Mouse (Mus musculus): Measurements from ENCODE around the gene Lix1l. TPM values are rescaled to one million over a fixed set of nuclear protein-coding genes. Genes with fewer than 3 reads are reported as not detected.

The Lix1l gene
- polyA plus RNA-seq, 1 experiment: 30.2 TPM

GRCm38 (mm10) chr3:96569966-96570605, 30.9 kb upstream of the Lix1l start:
- Histone ChIP-seq H3K27me3 (ENCODE audit: control insufficient read depth, insufficient read depth, insufficient read length) (no peaks in the 10 kb centered on the region), H3ac (ENCODE audit: control insufficient read depth, insufficient read length) (no peak overlapping the region), H3K79me2 (ENCODE audit: control insufficient read depth, insufficient read depth) (no peaks in the 10 kb centered on the region), H3K4me2 (ENCODE audit: low read depth) (no peak overlapping the region), H3K36me3 (ENCODE audit: control insufficient read depth, insufficient read depth) (no peaks in the 10 kb centered on the region), H3K4me3 (no peak overlapping the region)
- TF ChIP-seq CEBPB (IDR thresholded peaks at IDR 0.05; ENCODE audit: insufficient read depth, poor library complexity, severe bottlenecking) (no peak), POLR2A (IDR thresholded peaks at IDR 0.05; ENCODE audit: insufficient read length, low read depth) (no peak), POLR2AphosphoS2 (IDR thresholded peaks at IDR 0.05; ENCODE audit: insufficient read length, low read depth) (no peak), USF1 (IDR thresholded peaks at IDR 0.05; ENCODE audit: low read depth) (no peak), E2F4 (IDR thresholded peaks at IDR 0.05; ENCODE audit: insufficient read depth) (no peak), TCF12 (IDR thresholded peaks at IDR 0.05; ENCODE audit: insufficient read depth, poor library complexity, severe bottlenecking) (no peak), MYOG (IDR thresholded peaks at IDR 0.05; ENCODE audit: control insufficient read depth in 1 of 3, insufficient read depth in 1 of 3, insufficient read length in 2 of 3, low read depth in 2 of 3) (no peak), MYOD1 (IDR thresholded peaks at IDR 0.05; ENCODE audit: control insufficient read depth in 1 of 3, insufficient read length in 2 of 3, low read depth in 2 of 3) (no peak), SRF (IDR thresholded peaks at IDR 0.05; ENCODE audit: control insufficient read depth, insufficient read length, low read depth) (no peak), TCF3 (IDR thresholded peaks at IDR 0.05; ENCODE audit: insufficient read length, low read depth) (no peak)

GRCm38 (mm10) chr3:96570643-96571042, 30.3 kb upstream of the Lix1l start:
- H3K4me3 ChIP-seq: no peak overlapping the region
- H3K79me2 ChIP-seq (ENCODE audit: control insufficient read depth, insufficient read depth): no peaks in the 10 kb centered on the region
- no peak overlapping the region for H3K4me2 ChIP-seq (ENCODE audit: low read depth)
- H3K27me3 ChIP-seq (ENCODE audit: control insufficient read depth, insufficient read depth, insufficient read length): no peaks in the 10 kb centered on the region
- H3K36me3 ChIP-seq (ENCODE audit: control insufficient read depth, insufficient read depth): no peaks in the 10 kb centered on the region
- H3ac ChIP-seq (ENCODE audit: control insufficient read depth, insufficient read length): no peak overlapping the region
- no peak for TF ChIP-seq SRF (IDR thresholded peaks at IDR 0.05; ENCODE audit: control insufficient read depth, insufficient read length, low read depth)
- no peak for TF ChIP-seq REST (IDR thresholded peaks at IDR 0.05; ENCODE audit: insufficient read depth, insufficient read length)
- TF ChIP-seq POLR2A (IDR thresholded peaks at IDR 0.05; ENCODE audit: insufficient read length, low read depth): no peak
- no peak for TF ChIP-seq TCF12 (IDR thresholded peaks at IDR 0.05; ENCODE audit: insufficient read depth, poor library complexity, severe bottlenecking)
- TF ChIP-seq MYOD1 (IDR thresholded peaks at IDR 0.05; ENCODE audit: control insufficient read depth in 1 of 3, insufficient read length in 2 of 3, low read depth in 2 of 3): no peak
- no peak for TF ChIP-seq MYOG (IDR thresholded peaks at IDR 0.05; ENCODE audit: control insufficient read depth in 1 of 3, insufficient read depth in 1 of 3, insufficient read length in 2 of 3, low read depth in 2 of 3)
- TF ChIP-seq TCF3 (IDR thresholded peaks at IDR 0.05; ENCODE audit: insufficient read length, low read depth): no peak
- no peak for TF ChIP-seq MAX (IDR thresholded peaks at IDR 0.05; ENCODE audit: low read depth)
- TF ChIP-seq E2F4 (IDR thresholded peaks at IDR 0.05; ENCODE audit: insufficient read depth): no peak
- no peak for TF ChIP-seq USF1 (IDR thresholded peaks at IDR 0.05; ENCODE audit: low read depth)
- TF ChIP-seq POLR2AphosphoS2 (IDR thresholded peaks at IDR 0.05; ENCODE audit: insufficient read length, low read depth): no peak

GRCm38 (mm10) chr3:96571336-96571735, 29.6 kb upstream of the Lix1l start:
- no peak for TF ChIP-seq SRF (IDR thresholded peaks at IDR 0.05; ENCODE audit: control insufficient read depth, insufficient read length, low read depth)
- TF ChIP-seq REST (IDR thresholded peaks at IDR 0.05; ENCODE audit: insufficient read depth, insufficient read length): no peak
- TF ChIP-seq POLR2AphosphoS2 (IDR thresholded peaks at IDR 0.05; ENCODE audit: insufficient read length, low read depth): no peak
- no peak for TF ChIP-seq TCF12 (IDR thresholded peaks at IDR 0.05; ENCODE audit: insufficient read depth, poor library complexity, severe bottlenecking)
- no peak for TF ChIP-seq MYOD1 (IDR thresholded peaks at IDR 0.05; ENCODE audit: control insufficient read depth in 1 of 3, insufficient read length in 2 of 3, low read depth in 2 of 3)
- no peak overlapping the region for H3K4me3 ChIP-seq
- H3K4me2 ChIP-seq (ENCODE audit: low read depth): no peak overlapping the region
- no peak overlapping the region for H3ac ChIP-seq (ENCODE audit: control insufficient read depth, insufficient read length)
- no peaks in the 10 kb centered on the region for H3K36me3 ChIP-seq (ENCODE audit: control insufficient read depth, insufficient read depth)
- H3K27me3 ChIP-seq (ENCODE audit: control insufficient read depth, insufficient read depth, insufficient read length): no peaks in the 10 kb centered on the region
- no peaks in the 10 kb centered on the region for H3K79me2 ChIP-seq (ENCODE audit: control insufficient read depth, insufficient read depth)

GRCm38 (mm10) chr3:96571896-96572698, 28.9 kb upstream of the Lix1l start:
- Histone ChIP-seq H3K4me2 (ENCODE audit: low read depth) (no peak overlapping the region), H3K36me3 (ENCODE audit: control insufficient read depth, insufficient read depth) (no peaks in the 10 kb centered on the region), H3K79me2 (ENCODE audit: control insufficient read depth, insufficient read depth) (no peaks in the 10 kb centered on the region), H3ac (ENCODE audit: control insufficient read depth, insufficient read length) (no peak overlapping the region), H3K27me3 (ENCODE audit: control insufficient read depth, insufficient read depth, insufficient read length) (no peaks in the 10 kb centered on the region), H3K4me3 (no peak overlapping the region)
- no peak for TF ChIP-seq TCF3 (IDR thresholded peaks at IDR 0.05; ENCODE audit: insufficient read length, low read depth)
- no peak for TF ChIP-seq REST (IDR thresholded peaks at IDR 0.05; ENCODE audit: insufficient read depth, insufficient read length)
- TF ChIP-seq POLR2A (IDR thresholded peaks at IDR 0.05; ENCODE audit: insufficient read length, low read depth): no peak
- TF ChIP-seq MYOG (IDR thresholded peaks at IDR 0.05; ENCODE audit: control insufficient read depth in 1 of 3, insufficient read depth in 1 of 3, insufficient read length in 2 of 3, low read depth in 2 of 3): no peak
- TF ChIP-seq POLR2AphosphoS2 (IDR thresholded peaks at IDR 0.05; ENCODE audit: insufficient read length, low read depth): no peak

Data from myocyte (in vitro differentiated cells).